Mouse (Mus musculus): Measurements from ENCODE around the gene Use1.

Gene Use1

DNA sequence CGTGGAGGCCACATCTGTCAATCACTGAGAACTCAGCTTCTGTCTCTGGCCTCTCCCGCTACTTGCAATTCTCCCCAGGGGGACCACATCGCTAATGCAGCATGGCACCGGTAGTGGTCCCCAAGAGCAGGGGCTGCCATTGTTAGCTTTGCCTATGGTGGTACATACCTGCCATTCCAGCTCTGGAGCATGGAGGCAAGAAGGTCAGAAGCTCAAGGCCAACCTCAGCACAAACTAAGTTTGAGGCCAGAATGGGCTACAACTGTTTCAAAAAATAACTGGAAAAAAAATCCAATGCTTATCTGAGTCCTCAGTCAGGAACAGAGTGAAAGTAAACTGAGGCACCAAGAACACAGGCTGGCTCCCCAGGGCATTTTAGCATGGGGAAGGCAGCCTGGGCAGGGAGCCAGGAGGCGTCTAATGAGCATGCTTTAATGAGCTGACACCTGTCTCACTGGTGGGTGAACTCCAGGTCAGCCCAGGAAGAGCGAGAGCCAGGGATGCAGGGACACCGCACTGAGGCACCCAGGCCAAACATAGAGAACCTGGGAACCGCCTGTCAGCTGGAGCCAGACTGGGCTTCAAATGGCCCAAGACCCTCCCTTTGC lies 9.9 kb downstream of the Use1 start:
- in situ Hi-C loops (cut with MboI; ENCODE audit: low sequenced_read_pairs): no loop called here

DNA sequence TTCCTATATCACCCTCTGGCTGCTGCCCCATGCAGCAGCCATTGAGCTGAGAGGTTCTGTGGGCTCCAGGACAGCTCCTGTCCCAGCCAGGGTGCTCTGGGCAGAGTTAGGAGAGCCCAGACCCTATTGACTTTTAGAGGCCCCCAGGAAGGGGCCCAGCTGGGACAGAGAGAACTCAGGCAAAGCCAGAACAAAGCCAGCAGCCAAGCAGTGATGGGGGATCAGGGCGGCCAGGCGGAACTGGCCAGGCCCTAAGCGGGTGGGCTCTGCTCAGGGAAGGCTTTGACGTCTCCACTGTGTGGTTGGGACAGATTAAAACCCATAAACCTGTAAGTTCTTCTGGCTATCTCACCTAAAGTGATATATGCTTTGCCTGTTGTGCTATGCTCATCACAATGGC lies 12.4 kb downstream of the Use1 start:
- in situ Hi-C loops (cut with MboI; ENCODE audit: low sequenced_read_pairs): no loop called here

DNA sequence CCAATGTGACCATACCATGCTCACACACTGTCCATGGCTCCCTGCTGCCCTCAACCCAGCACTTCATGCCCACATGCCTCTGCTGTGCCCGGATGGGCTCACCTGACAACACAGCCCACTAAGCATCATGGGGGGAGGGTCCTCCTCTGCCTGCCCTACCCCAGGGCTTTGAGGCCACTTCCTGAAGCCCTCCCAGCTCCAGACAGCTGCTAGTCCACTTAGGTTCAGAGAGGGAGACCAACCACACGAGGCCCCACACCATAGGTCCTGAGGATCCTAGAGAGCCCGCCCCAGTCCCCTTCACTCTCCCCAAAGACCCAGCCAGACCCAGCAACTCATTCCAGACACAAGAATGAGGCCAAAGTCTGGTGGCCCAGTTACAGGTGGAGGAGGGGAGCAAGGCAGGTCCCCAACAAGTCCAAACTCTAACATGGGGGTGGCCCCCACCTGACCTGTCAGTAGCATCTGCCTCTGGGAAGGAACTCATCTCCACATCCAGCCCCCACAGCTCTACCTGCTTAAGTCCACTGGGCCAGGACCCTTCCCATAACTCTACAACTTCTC lies 12.9 kb downstream of the Use1 start:
- in situ Hi-C loops (cut with MboI; ENCODE audit: low sequenced_read_pairs): no loop called here

DNA sequence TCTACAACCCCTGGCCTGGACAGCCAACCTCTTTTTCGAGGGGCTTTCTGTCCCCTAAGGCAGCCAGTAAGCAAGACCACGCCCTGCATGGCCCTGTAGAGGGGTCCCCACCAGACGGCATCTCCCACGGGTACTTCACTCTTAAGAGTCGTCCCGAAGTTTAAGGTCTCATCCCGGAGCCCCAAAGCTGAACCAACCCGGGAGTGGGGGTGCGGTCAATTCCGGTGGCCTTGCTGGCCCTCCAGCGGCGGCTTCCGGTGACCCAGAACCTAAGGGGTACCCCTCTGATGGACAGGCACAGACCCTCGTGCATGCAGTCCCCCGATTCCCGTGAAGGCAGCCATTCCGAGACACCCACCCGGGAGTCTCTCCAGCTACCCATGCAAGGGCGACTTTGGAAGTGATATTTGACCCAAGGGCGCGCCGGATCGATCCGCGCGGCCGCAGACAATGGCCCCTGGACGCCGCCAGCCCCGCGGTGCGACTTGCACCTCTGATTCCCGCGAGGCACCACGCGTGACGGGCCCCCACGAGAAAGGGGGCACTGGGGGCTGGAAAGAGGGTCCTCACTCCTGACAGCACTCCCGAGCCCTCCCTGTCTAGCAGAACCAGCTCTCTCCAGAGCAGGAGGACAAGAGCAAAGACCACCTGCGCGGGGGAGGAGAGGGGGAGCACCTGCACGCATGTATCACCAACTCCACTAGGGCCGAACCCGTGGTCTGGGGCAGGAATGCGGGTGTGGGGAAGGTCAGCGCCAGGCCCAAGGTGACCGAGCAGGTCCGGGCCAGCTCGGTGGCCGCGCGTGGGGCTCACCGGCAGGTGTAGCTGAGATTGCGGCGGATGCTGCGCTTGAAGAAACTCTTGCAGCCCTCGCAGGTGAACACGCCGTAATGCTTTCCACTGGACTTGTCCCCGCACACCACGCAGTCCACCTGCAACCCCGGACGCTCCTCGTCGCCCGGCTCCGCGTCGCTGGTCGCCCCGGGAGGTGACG lies 13.8 kb downstream of the Use1 start:
- in situ Hi-C loops (cut with MboI; ENCODE audit: low sequenced_read_pairs): no loop called here

DNA sequence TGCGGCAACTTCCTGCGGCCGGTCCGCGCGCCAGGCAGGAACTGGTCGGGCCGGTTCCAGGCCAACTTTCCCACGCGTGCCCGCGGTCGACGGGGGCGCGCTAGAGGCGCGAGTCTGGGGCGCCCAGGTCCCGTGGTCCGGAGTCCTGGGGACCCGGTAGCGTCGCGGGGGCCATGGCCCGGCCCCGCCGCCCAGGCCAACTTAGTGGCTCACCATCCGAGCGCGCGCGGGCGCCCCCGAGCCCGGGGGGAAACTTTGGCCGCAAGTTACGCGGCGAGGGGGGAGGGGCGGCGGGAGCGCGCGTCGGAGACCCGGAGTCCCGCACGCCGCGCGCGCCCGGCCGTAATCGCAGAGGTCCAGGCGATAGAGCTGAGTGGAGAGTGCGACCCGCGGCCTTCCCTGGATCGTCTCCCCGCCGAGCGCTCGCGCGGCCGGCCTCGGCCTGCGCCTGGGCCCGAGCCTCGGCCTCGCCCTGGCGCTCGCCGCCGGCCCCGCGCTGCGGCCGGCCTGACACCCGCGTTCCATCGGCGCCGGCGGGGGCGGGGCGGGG lies 14.8 kb downstream of the Use1 start, which contains the start of gene Nr2f6:
Nr2f6 (minus strand) TSS at position 540 of the 550 bp plus-strand sequence.
- in situ Hi-C loops (cut with MboI; ENCODE audit: low sequenced_read_pairs): no loop called here

DNA sequence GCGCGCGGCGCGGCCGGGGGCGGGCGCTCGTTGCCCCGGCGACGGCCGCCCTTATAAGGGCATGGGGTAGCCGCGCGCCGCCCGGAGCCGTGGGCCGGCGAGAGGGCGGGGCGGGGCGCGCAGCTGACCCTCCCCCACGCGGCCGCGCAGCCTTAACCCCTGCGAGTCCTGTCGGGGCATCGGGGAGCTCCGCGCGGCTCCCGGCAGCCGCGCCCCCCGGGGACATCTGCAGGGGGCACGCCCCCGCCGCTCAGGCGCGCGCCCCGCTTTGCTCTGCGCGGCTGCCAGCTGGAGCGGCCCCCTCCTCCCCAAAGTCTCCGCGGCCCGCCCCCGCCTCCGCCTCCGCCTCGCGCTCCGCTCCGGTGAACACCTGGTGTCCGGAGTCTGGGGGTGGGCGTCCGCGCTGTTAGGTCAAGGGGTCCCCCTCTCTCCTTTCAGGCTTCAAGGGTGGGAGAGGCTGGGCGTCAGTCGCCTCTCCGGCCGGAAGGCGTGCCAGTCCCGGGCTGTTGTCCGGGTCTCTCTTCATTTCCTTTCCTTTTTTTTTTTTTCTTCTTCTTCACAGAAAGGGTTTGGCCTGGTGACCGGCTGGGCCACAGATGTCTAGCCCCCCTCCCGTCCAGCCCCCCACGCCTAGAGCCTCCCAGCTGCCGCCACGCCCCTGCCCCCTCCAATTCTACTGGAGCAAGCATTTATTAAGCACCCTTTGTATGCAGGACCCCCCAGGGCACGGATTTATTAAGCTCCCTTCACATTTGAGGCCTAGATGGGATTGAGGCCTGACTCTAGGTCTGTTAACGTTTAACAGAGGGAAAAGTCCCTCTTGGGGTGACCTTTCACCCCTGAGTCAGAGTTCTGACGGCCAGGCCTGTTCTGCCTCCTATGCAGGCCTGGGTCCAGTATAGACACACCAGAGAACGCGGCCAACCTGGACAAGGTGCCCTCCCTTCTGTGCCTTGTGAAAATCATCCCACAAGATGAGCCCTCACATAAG lies 15.6 kb downstream of the Use1 start:
- in situ Hi-C loops (cut with MboI; ENCODE audit: low sequenced_read_pairs): no loop called here

DNA sequence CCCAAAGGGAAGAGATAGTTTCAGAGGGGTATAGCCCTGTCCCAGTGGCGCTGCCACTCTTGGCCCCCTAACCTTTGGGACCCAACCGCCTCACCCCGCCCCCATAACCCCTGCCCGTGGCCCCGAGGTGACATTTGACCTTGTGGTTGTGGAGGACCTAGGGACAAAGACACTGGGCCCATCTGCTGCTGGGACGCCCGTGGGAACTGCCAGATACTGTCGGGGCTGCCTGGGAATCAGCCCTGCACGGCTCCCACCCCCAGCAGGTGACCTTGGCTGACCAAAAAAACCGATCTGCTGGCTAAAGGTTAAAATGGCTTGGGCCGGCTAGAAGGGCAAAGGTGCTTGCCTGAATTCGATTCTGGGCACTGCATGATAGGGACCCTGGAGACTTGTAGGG lies 16.7 kb downstream of the Use1 start:
- in situ Hi-C loops (cut with MboI; ENCODE audit: low sequenced_read_pairs): no loop called here

DNA sequence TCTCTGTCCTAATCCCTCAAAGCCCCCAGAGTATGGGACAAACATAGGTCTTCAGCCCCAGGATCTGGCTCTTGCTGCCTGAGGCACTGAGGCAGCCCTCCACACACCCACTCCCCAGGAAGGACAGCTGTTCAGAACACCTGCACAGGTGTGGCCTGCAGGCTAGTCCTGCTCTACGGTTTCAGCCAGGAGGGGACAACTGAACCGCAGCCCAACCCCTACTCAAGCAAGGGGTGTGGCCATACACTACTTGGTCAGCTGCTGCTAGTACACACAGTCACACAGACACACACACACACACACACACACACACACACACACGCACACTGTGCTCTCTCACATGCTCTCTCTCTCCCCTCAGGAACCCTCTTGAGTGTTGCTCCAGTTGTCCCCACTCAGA lies 17.2 kb downstream of the Use1 start:
- in situ Hi-C loops (cut with MboI; ENCODE audit: low sequenced_read_pairs): no loop called here

DNA sequence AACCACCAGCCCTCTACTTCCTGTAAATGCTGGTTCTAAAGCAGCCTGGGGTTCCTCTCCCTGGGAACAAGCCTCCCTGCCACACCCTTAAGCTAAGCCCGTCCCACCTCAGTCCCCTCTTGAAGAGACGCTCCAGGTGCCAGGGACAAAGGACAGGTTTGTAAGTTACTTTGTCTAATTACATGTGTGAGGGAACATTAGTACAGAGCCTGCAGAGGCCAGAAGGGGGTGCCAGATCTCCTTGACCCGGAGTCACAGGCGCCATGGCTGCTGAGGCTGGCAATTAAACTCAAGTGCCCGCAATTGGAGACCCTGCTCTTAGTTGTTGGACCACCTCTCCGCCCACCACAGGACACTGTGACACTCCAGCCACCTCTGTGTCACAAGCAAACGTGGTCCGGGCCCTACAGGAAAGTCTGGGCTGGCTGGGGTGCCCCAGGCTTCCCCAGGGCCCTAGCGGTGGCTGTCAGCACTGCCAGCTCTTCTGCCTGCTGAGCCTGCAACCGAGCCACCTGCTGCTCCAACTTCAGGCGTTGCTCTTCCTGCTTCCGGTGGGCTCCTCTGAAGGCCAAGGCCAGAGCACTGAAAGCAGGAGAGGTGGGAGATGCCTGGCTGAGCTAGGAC lies 18.7 kb downstream of the Use1 start:
- in situ Hi-C loops (cut with MboI; ENCODE audit: low sequenced_read_pairs): no loop called here

DNA sequence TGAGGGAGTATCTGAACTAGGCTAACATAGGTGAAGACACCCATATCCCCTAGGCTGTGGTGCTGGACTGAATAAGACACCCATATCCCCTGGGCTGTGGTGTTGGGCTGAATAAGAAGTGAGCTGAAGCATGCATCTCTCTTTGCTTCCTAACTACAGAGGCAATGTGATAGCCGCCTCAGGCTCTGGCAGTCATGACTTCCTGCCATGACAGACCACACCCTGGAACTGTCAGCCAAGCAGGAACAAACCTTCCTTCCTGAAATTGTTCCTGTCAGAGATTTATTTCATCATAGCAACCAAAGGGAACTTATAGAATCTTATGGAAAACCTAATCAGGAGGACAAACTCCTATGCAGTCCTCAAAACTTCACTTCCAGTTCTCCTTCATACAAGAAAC lies 21.6 kb downstream of the Use1 start:
- in situ Hi-C loops (cut with MboI; ENCODE audit: low sequenced_read_pairs): no loop called here

DNA sequence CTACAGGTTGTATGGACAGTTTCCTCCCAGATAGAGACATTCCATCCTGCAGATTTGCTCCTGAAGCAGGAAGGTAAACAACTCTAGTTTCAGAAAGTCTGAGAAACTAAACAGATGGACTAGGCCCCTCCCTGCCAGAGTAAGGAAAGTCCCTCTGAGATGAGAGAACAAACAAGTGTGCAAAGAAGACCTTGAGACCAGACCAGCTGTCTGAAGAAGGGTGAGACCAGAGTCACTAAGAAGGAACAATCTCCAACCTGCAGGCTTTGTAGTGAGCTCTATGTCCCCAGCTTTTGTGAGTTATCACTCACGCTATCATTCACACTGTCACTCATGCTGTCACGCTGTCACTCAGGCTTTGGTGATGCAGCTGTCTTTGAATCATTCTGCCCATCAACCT lies 25.0 kb downstream of the Use1 start:
- in situ Hi-C loops (cut with MboI; ENCODE audit: low sequenced_read_pairs): no loop called here

DNA sequence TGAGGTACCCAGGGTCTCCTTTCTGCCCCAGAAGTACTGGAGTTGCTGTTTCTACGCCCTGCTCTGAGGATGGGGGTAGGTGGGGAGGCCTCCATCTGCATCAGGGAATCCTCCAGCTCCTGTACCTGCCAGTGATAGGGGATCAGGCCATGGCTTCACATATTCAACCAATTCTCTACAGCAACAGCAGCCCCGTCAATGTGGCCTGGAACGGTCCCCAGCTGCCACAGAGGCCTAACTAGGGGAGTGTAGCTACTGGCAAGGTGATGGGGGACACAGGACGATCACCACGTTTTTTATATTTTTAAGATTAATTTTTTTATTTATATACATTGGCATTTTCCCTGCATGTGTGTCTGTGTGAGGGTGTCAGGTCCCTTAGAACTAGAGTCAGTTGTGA lies 25.7 kb downstream of the Use1 start:
- in situ Hi-C loops (cut with MboI; ENCODE audit: low sequenced_read_pairs): no loop called here

DNA sequence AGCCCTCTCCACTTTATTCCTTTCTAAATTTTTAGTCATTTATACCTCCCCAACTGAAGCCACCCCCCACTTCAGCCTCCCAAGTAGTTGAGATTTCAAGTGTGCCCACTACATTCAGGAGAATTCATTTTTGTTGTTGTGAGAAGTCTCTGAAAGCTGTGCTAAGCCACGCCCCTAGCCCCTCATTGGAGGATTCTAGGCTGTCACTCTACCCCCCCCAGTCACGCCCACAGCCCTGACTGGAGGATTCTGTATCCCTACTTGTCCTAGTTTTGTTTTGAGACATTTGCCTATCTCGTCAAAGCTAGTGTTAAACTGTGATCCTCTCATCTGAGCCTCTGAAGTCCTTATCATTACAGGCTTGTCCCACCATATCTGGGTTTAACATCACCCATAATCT lies 26.2 kb downstream of the Use1 start:
- in situ Hi-C loops (cut with MboI; ENCODE audit: low sequenced_read_pairs): no loop called here

DNA sequence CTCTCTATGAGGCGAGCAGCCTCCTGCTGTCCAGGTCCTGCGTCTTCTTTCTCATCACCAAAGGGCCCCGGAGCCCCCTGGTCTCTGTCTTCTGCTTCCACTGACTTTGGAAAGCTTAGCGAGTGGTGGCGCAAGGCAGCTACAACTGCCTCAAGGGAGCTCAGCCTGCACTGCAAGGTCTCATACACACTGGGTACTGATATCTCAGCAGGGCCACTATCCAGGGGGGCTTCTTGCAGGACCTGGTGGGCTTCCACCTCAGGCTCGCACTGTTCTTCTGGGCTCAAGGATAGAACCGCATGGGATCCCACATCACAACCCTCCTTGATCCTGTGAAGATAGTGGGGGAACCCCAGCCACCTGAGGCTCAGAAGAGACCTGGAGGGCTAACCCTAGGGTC lies 27.8 kb downstream of the Use1 start:
- in situ Hi-C loops (cut with MboI; ENCODE audit: low sequenced_read_pairs): no loop called here

DNA sequence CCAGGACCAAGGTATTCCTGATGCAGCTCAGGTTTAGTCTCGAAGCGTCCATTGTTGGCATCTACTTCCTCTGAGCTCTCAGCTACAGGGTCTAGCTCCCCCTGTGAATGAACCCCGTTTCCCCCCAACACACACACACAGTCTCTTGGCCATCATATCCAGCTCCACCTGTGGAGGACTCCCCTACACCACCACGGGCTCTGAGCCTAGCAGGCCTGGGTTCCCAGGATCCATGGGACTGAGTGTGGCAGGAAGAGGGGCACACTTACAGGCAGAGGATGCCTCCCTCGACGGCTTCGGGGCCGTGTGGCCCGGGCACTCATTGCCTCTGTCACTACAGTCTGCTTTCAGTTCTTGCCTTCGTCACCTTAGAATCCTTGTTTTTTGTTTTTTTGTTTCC lies 28.4 kb downstream of the Use1 start:
- in situ Hi-C loops (cut with MboI; ENCODE audit: low sequenced_read_pairs): no loop called here

DNA sequence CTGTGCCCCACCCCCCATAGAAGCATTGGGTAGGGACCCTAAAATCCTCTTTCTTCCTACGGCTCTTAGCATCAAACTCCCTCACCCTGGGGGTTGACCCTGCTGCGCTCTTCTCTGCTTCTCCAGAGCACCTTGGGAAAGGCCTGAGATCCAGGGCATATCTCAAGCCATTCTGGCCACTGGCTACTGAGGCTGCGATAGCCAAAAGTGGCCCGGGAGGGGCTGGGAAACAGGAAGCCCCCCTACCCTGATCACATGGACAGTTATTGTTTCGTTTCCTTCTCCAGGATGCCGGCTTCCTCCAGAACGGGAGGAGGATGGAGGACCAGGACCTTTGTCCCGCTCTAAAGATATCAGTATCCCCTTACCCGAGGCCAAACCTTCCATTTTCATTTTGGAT lies 29.0 kb downstream of the Use1 start, which contains the start of gene Ushbp1:
Ushbp1 (minus strand) TSS at position 174 of the 400 bp plus-strand sequence.
- in situ Hi-C loops (cut with MboI; ENCODE audit: low sequenced_read_pairs): no loop called here

DNA sequence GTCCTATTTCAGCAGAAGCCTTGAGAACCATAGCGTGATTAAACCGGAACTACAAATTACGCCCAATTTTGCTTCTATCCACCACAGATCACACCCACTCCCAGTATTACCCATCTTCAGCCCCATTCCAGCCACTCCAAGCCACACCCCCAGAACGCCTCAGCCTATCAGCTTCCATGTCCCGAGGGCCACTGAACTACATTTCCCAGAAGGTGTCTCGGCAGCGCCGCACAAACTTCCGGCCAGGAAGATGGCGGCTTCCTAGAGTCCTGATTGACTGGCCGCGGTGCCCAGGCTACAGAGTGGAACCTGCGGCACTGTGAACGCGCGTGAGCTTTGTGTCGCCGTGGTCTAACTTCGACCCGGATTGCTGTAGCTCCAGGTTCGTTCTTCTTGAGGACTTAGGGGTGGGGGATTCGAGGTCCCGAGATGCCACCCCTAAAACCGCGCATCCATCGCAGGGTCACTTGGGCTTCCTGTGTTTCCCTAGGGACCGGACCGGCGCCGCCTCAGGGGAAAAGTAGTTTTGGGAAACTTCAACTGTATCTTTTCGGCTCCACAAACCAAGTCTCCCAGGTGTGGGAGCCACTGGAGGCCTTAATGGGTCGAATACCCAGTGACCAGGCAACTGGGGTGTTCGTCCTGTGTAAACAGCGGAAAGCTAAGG lies 30.1 kb downstream of the Use1 start, which contains the start of gene Babam1:
Babam1 (plus strand) TSS at position 223 of the 667 bp plus-strand sequence.
- in situ Hi-C loops (cut with MboI; ENCODE audit: low sequenced_read_pairs): no loop called here

DNA sequence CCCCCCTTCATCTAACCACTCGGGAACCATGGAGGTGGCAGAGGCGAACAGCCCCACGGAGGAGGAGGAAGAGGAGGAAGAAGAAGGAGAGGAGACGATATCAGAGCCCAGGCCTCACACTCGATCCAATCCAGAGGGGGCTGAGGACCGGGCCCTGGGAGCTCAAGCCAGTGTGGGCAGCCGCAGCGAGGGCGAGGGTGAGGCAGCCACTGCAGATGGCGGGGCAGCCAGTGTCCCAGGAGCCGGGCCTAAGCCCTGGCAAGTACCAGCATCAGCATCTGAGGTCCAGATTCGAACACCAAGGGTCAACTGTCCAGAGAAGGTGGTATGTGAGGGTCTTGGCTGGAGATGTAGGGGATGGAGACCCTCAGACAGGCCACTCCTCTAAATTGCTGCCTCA lies 31.1 kb downstream of the Use1 start:
- in situ Hi-C loops (cut with MboI; ENCODE audit: low sequenced_read_pairs): no loop called here

DNA sequence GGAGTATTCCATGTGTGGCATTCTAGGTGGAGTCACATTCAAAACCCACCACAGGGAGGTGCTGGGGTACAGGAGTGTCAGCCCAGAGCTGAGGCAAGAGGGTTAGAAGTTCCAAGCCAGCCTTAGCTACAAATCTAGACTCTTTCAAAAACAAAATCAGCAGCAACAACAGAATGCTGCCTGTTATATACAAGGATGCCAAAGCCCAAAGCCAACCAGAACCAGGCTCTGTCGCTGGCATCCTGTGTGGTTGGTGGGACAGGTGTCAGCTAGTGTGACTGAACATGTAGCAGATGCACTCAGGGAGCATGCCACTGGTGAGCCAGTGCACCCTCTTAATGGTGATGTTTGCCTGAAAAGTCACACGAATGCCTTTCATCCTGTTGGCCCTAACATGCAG lies 34.2 kb downstream of the Use1 start:
- in situ Hi-C loops (cut with MboI; ENCODE audit: low sequenced_read_pairs): no loop called here

Measured in CH12F3 (cell line).